Mouse (Mus musculus): ENCODE results near the gene Zswim3.

DNA sequence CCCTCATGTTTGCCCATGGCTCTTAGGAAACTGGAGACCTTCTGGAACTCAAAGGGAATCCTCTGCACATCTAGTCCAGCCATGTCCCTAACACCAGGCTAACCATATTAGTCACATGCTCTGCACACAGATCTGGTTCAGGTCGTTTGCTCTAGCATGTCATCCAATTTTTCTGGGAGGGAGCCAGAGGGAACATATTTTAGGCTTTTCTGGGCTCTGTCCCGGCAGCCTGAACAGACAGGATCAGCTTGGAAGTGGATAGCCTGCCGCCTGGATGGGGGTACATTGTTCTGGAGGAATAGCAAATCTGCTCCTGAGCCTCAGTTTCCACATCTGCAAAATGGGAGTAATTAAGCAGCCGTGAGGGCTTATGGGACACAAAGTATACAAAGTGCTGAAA is 56.2 kb downstream of the Zswim3 start:
- no peak for TF ChIP-seq CTCF (IDR thresholded peaks at IDR 0.05; ENCODE audit: borderline replicate concordance, insufficient read depth, low read depth, low read length)
- TF ChIP-seq POLR2A (IDR thresholded peaks at IDR 0.05; ENCODE audit: borderline replicate concordance, insufficient read depth, low read length) = no peak

All from cerebellum, adult 2 months (tissue).